Mouse (Mus musculus): ENCODE measurements around the gene Gpr68.

Gpr68 gene

GRCm38 (mm10) chr12:100910731-100911130 lies 2.7 kb upstream of the Gpr68 start:
- DNase-seq (ENCODE audit: low spot score in 2 of 2): no peak

GRCm38 (mm10) chr12:100909765-100910164 lies 1.8 kb upstream of the Gpr68 start:
- no peak for DNase-seq (ENCODE audit: low spot score in 2 of 2)

- no peak for DNase-seq (ENCODE audit: low spot score in 2 of 2)
Observed at GRCm38 (mm10) chr12:100908298-100909034, 468 bp upstream of the Gpr68 start.

GRCm38 (mm10) chr12:100906861-100907260 lies 1.1 kb downstream of the Gpr68 start:
- DNase-seq (ENCODE audit: low spot score in 2 of 2): no peak

GRCm38 (mm10) chr12:100903761-100904160 lies 4.2 kb downstream of the Gpr68 start:
- no peak for DNase-seq (ENCODE audit: low spot score in 2 of 2)

- DNase-seq (ENCODE audit: low spot score in 2 of 2): no peak
Observed at GRCm38 (mm10) chr12:100901386-100901785, 6.6 kb downstream of the Gpr68 start.

- DNase-seq (ENCODE audit: low spot score in 2 of 2): no peak
Observed at GRCm38 (mm10) chr12:100900901-100901300, 7.1 kb downstream of the Gpr68 start.

GRCm38 (mm10) chr12:100899111-100899640 lies 8.8 kb downstream of the Gpr68 start:
- no peak for DNase-seq (ENCODE audit: low spot score in 2 of 2)

- no peak for DNase-seq (ENCODE audit: low spot score in 2 of 2)
Observed at GRCm38 (mm10) chr12:100897736-100898650, 10.0 kb downstream of the Gpr68 start.

- no peak for DNase-seq (ENCODE audit: low spot score in 2 of 2)
Observed at GRCm38 (mm10) chr12:100896661-100897060, 11.3 kb downstream of the Gpr68 start.

GRCm38 (mm10) chr12:100895504-100895903 lies 12.5 kb downstream of the Gpr68 start:
- no peak for DNase-seq (ENCODE audit: low spot score in 2 of 2)

- no peak for DNase-seq (ENCODE audit: low spot score in 2 of 2)
Observed at GRCm38 (mm10) chr12:100890548-100890947, 17.4 kb downstream of the Gpr68 start.

- DNase-seq (ENCODE audit: low spot score in 2 of 2): peak in 1 of 2 experiments; percentile 50
Observed at GRCm38 (mm10) chr12:100887801-100888258, 20.2 kb downstream of the Gpr68 start.

GRCm38 (mm10) chr12:100886877-100887276 lies 21.1 kb downstream of the Gpr68 start:
- no peak for DNase-seq (ENCODE audit: low spot score in 2 of 2)

GRCm38 (mm10) chr12:100885585-100885984 lies 22.4 kb downstream of the Gpr68 start:
- DNase-seq (ENCODE audit: low spot score in 2 of 2): no peak

GRCm38 (mm10) chr12:100883168-100883567 lies 24.8 kb downstream of the Gpr68 start:
- peak; percentile 28 to 55 for DNase-seq (ENCODE audit: low spot score in 2 of 2)

GRCm38 (mm10) chr12:100878556-100878955 lies 29.4 kb downstream of the Gpr68 start:
- DNase-seq (ENCODE audit: low spot score in 2 of 2): no peak

GRCm38 (mm10) chr12:100877936-100878335 lies 30.1 kb downstream of the Gpr68 start:
- no peak for DNase-seq (ENCODE audit: low spot score in 2 of 2)

- DNase-seq (ENCODE audit: low spot score in 2 of 2): no peak
Observed at GRCm38 (mm10) chr12:100875960-100876359, 32.0 kb downstream of the Gpr68 start.

GRCm38 (mm10) chr12:100875553-100875952 lies 32.4 kb downstream of the Gpr68 start:
- no peak for DNase-seq (ENCODE audit: low spot score in 2 of 2)

GRCm38 (mm10) chr12:100873612-100874011 lies 34.4 kb downstream of the Gpr68 start:
- no peak for DNase-seq (ENCODE audit: low spot score in 2 of 2)

- no peak for DNase-seq (ENCODE audit: low spot score in 2 of 2)
Observed at GRCm38 (mm10) chr12:100871841-100872240, 36.2 kb downstream of the Gpr68 start.

Measured in urinary bladder, postnatal 36 days (tissue).